Comparison of ENCODE assay signal across 25 mouse cellular contexts in genomic region chr1:134817916-134818595, GRCm38 (mm10).
A peak's percentile ranks its signal among the peaks of the same experiment; 100 is the strongest.
DNase-seq lines count a peak whose midpoint lies in the region; ATAC-seq and TF ChIP-seq lines count a peak whose summit lies in the region.
"Had no signal": no experiment of that assay in that cellular context is flagged by ENCODE, and none has a peak within 500 bp of the region (broad histone marks: within the 10 kb centered on the region; RNA-seq: fewer than 3 reads in every experiment).

No protein-coding gene starts in this region.

- H3K27ac ChIP-seq in heart, embryonic 12.5 days (ENCODE audit: poor library complexity, severe bottlenecking): peak overlapping the region; percentile 83
- H3K27ac ChIP-seq in left cerebral cortex, adult 2 months: peak overlapping the region; percentile 34
- H3K27ac ChIP-seq in embryonic fibroblast, embryonic 13.5 days (ENCODE audit: insufficient read depth, low read length): peak overlapping the region; percentile 75
- H3K27ac ChIP-seq in stomach, postnatal 0 days (replicated peaks): peak overlapping the region; percentile 81
- no peak overlapping the region for H3K27ac ChIP-seq in thymus, adult 2 months (ENCODE audit: control insufficient read depth, insufficient read depth, low read length)
- H3K27ac ChIP-seq: forebrain, embryonic 12.5 days; hindbrain, embryonic 10.5 days; intestine, embryonic 15.5 days had no signal

- no peaks in the 10 kb centered on the region for H3K27me3 ChIP-seq in heart, embryonic 12.5 days (replicated peaks)
- no peaks in the 10 kb centered on the region for H3K27me3 ChIP-seq in stomach, postnatal 0 days (ENCODE audit: control insufficient read depth, insufficient read depth, low read length)
- no peaks in the 10 kb centered on the region for H3K27me3 ChIP-seq in thymus, adult 2 months (ENCODE audit: control insufficient read depth, insufficient read depth, low read length)
- H3K27me3 ChIP-seq: CH12.LX; forebrain, embryonic 12.5 days; intestine, embryonic 15.5 days; Patski had no signal

- H3K9ac ChIP-seq in heart, embryonic 12.5 days: no peak overlapping the region
- no peak overlapping the region for H3K9ac ChIP-seq in stomach, postnatal 0 days (ENCODE audit: low read length)
- H3K9ac ChIP-seq: forebrain, embryonic 12.5 days; intestine, embryonic 15.5 days had no signal

- H3K4me1 ChIP-seq in heart, embryonic 12.5 days (replicated peaks): peaks cover 59% of the 10 kb centered on the region
- H3K4me1 ChIP-seq in embryonic fibroblast, embryonic 13.5 days (ENCODE audit: control insufficient read depth, insufficient read depth, low read length): peaks cover 9% of the 10 kb centered on the region
- no peaks in the 10 kb centered on the region for H3K4me1 ChIP-seq in stomach, postnatal 0 days (replicated peaks; ENCODE audit: control insufficient read depth, insufficient read depth)
- H3K4me1 ChIP-seq in thymus, adult 2 months (replicated peaks; ENCODE audit: control insufficient read depth, insufficient read depth, low read length): no peaks in the 10 kb centered on the region

- ATAC-seq in heart, embryonic 12.5 days (ENCODE audit: insufficient number of reproducible peaks, low FRiP score): no peak
- ATAC-seq in stomach, postnatal 0 days (ENCODE audit: low FRiP score, low TSS enrichment): no peak
- ATAC-seq: hindbrain, embryonic 16.5 days; intestine, embryonic 15.5 days had no signal

- peaks cover 4% of the 10 kb centered on the region; the same call in 1 of the 2 replicates for H3K36me3 ChIP-seq in heart, embryonic 12.5 days
- no peaks in the 10 kb centered on the region for H3K36me3 ChIP-seq in stomach, postnatal 0 days (ENCODE audit: control insufficient read depth, insufficient read depth, low read length)
- H3K36me3 ChIP-seq in thymus, adult 2 months (ENCODE audit: control insufficient read depth, insufficient read depth, low read length): no peaks in the 10 kb centered on the region
- H3K36me3 ChIP-seq: forebrain, embryonic 12.5 days; hindbrain, embryonic 10.5 days; intestine, embryonic 15.5 days had no signal

- TF ChIP-seq CTCF in left cerebral cortex, adult 2 months (IDR thresholded peaks at IDR 0.05): no peak
- TF ChIP-seq CTCF in embryonic fibroblast, embryonic 13.5 days (IDR thresholded peaks at IDR 0.05; ENCODE audit: borderline replicate concordance, insufficient read depth, low read length): no peak
- TF ChIP-seq CTCF in stomach, postnatal 0 days (IDR thresholded peaks at IDR 0.05; ENCODE audit: low read depth): no peak
- no peak for TF ChIP-seq CTCF in thymus, adult 2 months (IDR thresholded peaks at IDR 0.05; ENCODE audit: borderline replicate concordance, control insufficient read depth, extremely low read depth, insufficient read depth, low read length, poor library complexity)

- no peak for TF ChIP-seq POLR2A in embryonic fibroblast, embryonic 13.5 days (IDR thresholded peaks at IDR 0.05; ENCODE audit: low read depth, low read length)
- no peak for TF ChIP-seq POLR2A in thymus, adult 2 months (IDR thresholded peaks at IDR 0.05; ENCODE audit: control insufficient read depth, extremely low read depth, insufficient read depth, low read length, poor library complexity)

- no peak overlapping the region for H3K4me2 ChIP-seq in heart, embryonic 12.5 days
- no peak overlapping the region for H3K4me2 ChIP-seq in stomach, postnatal 0 days (replicated peaks; ENCODE audit: low read depth)
- H3K4me2 ChIP-seq: forebrain, embryonic 12.5 days; intestine, embryonic 15.5 days had no signal

- no peak for DNase-seq in heart, adult 9 months (ENCODE audit: low spot score in 2 of 2)
- DNase-seq in left cerebral cortex, adult 2 months (ENCODE audit: extremely low spot score in 1 of 2, low spot score in 2 of 2): no peak
- no peak for DNase-seq in left cerebral cortex, adult 11 months (ENCODE audit: low spot score)
- no peak for DNase-seq in stomach, postnatal 0 days (ENCODE audit: low spot score)
- DNase-seq in thymus, adult 2 months: no peak
- DNase-seq: B cell, adult 2 months; cerebellum, adult 11-12 months; cerebellum, postnatal 10 days; kidney, adult 8-10 months; kidney, postnatal 14 days; lung, postnatal 4 days; midbrain, embryonic 14.5 days; right cerebral cortex, postnatal 14 days; spleen, adult 18-20 months; thymus, adult 18-20 months had no signal

- 86% methylated on average over 6 of the region's 6 CpGs for WGBS in heart, embryonic 12.5 days
- WGBS in stomach, postnatal 0 days: 92% methylated on average over 6 of the region's 6 CpGs
- 97% methylated on average over 6 of the region's 6 CpGs for WGBS in thymus, adult 2 months

- intact Hi-C loops in left cerebral cortex, adult 2 months (cut with DNase I): no loop called here

- TF ChIP-seq EP300 in stomach, postnatal 0 days (optimal IDR thresholded peaks at IDR 0.05): no peak

- no peak overlapping the region for H3K4me3 ChIP-seq in heart, embryonic 12.5 days
- no peak overlapping the region for H3K4me3 ChIP-seq in left cerebral cortex, adult 2 months
- H3K4me3 ChIP-seq in embryonic fibroblast, embryonic 13.5 days (ENCODE audit: insufficient read depth, low read length): no peak overlapping the region
- H3K4me3 ChIP-seq in stomach, postnatal 0 days (ENCODE audit: low read depth, low read length): no peak overlapping the region
- no peak overlapping the region for H3K4me3 ChIP-seq in thymus, adult 2 months (ENCODE audit: control insufficient read depth, insufficient read depth, low read length)
- H3K4me3 ChIP-seq: erythroblast, embryonic 14.5 days; forebrain, embryonic 12.5 days; hindbrain, embryonic 10.5 days; intestine, embryonic 15.5 days had no signal

- H3K9me3 ChIP-seq in heart, embryonic 12.5 days (replicated peaks): no peaks in the 10 kb centered on the region
- H3K9me3 ChIP-seq in stomach, postnatal 0 days (ENCODE audit: control insufficient read depth, low read length): no peaks in the 10 kb centered on the region
- H3K9me3 ChIP-seq: forebrain, embryonic 12.5 days; G1E; hindbrain, embryonic 10.5 days; intestine, embryonic 15.5 days had no signal
